Mouse (Mus musculus) lung, adult 2 months (tissue): ENCODE results near the gene March10.

Source experiments
- CTCF ChIP-seq: fragments of 200-500 bp; IDR thresholded peaks from 2 replicates; pipeline ENCODE4 v1.5.1; 2011; ENCODE audit warnings: mild to moderate bottlenecking, low read length, control low read depth; ENCODE audit not compliant: insufficient read depth
- POLR2A ChIP-seq: fragments of 200-500 bp; IDR thresholded peaks from 2 replicates; pipeline ENCODE4 v1.6.1; 2011; ENCODE audit warnings: low read depth, mild to moderate bottlenecking, control low read depth, low read length, borderline replicate concordance; ENCODE audit errors: extremely low read depth

- no peak for TF ChIP-seq CTCF
- no peak for TF ChIP-seq POLR2A
Observed at GRCm38 (mm10) chr11:105368833-105369232, 87.7 kb downstream of the March10 start.
